Mouse (Mus musculus) CD4-positive, CD25-positive, alpha-beta regulatory T cell, adult 4 months (primary cell): ENCODE measurements around the gene Psd. TPM values are rescaled to one million over a fixed set of nuclear protein-coding genes. Genes with fewer than 3 reads are reported as not detected.
A peak's percentile ranks its signal among the peaks of the same experiment; 100 is the strongest.

ENCODE experiments used
- ATAC-seq: one replicate; pipeline ENCODE4 v1.8.0; 2017
- polyA plus RNA-seq, 2 experiments: library from polyadenylated mRNA; unstranded; fragments of 100-300 nt; shearing (Covaris generic); gene quantifications; one replicate each; pipeline ENCODE4 v1.2.1; 2017

The Psd gene
- 1 to 10 TPM; 3.8 to 6.5 TPM for polyA plus RNA-seq

- no peak for ATAC-seq
Measured at GRCm38 (mm10) chr19:46326756-46327305, at the start of gene Psd. Gene Psd (minus strand): TSS chr19:46327156.

- no peak for ATAC-seq
Measured at GRCm38 (mm10) chr19:46375891-46376290, 48.9 kb upstream of the Psd start.

- no peak for ATAC-seq
Measured at GRCm38 (mm10) chr19:46375489-46375888, 48.5 kb upstream of the Psd start.

GRCm38 (mm10) chr19:46374477-46375088 lies 47.6 kb upstream of the Psd start:
- no peak for ATAC-seq

- ATAC-seq: no peak
Measured at GRCm38 (mm10) chr19:46369204-46369603, 42.2 kb upstream of the Psd start.

GRCm38 (mm10) chr19:46367798-46368590 lies 41.0 kb upstream of the Psd start:
- no peak for ATAC-seq

GRCm38 (mm10) chr19:46363294-46364009 lies 36.5 kb upstream of the Psd start:
- no peak for ATAC-seq

GRCm38 (mm10) chr19:46362104-46362503 lies 35.1 kb upstream of the Psd start:
- no peak for ATAC-seq

GRCm38 (mm10) chr19:46358381-46358780 lies 31.4 kb upstream of the Psd start:
- no peak for ATAC-seq

- ATAC-seq: no peak
Measured at GRCm38 (mm10) chr19:46357344-46358280, 30.7 kb upstream of the Psd start.

GRCm38 (mm10) chr19:46356701-46357138 lies 29.8 kb upstream of the Psd start:
- peak; percentile 95 for ATAC-seq

- no peak for ATAC-seq
Measured at GRCm38 (mm10) chr19:46350168-46350932, 23.4 kb upstream of the Psd start, which contains the start of gene 2310034G01Rik. Gene 2310034G01Rik (minus strand): TSS chr19:46350302.

GRCm38 (mm10) chr19:46349550-46349949 lies 22.6 kb upstream of the Psd start:
- no peak for ATAC-seq

- ATAC-seq: peak; percentile 88
Measured at GRCm38 (mm10) chr19:46348761-46349458, 22.0 kb upstream of the Psd start.

- ATAC-seq: no peak
Measured at GRCm38 (mm10) chr19:46347936-46348668, 21.1 kb upstream of the Psd start.

- ATAC-seq: no peak
Measured at GRCm38 (mm10) chr19:46347146-46347545, 20.2 kb upstream of the Psd start.

- ATAC-seq: no peak
Measured at GRCm38 (mm10) chr19:46344710-46345419, 17.9 kb upstream of the Psd start.

GRCm38 (mm10) chr19:46339287-46339971 lies 12.5 kb upstream of the Psd start:
- ATAC-seq: no peak
